Mouse (Mus musculus) kidney, adult 2 months (tissue): ENCODE results near the gene Phactr1. TPM values are rescaled to one million over a fixed set of nuclear protein-coding genes. Genes with fewer than 3 reads are reported as not detected.

ENCODE experiments used
- DNase-seq: peaks from one replicate; pipeline ENCODE4 v3.0.0; 2021
- H3K27ac ChIP-seq: fragments of 200-500 bp; 2 replicates; pipeline ENCODE4 v1.5.1; 2012; ENCODE audit warnings: low read depth, low read length, control low read depth, inconsistent platforms; ENCODE audit not compliant: insufficient read depth
- H3K27me3 ChIP-seq: fragments of 200-500 bp; replicated peaks from 2 replicates; pipeline ENCODE4 v1.6.1; 2012; ENCODE audit warnings: mild to moderate bottlenecking, moderate library complexity, low read length, inconsistent platforms; ENCODE audit not compliant: control insufficient read depth, insufficient read depth
- H3K36me3 ChIP-seq: fragments of 200-500 bp; 2 replicates; pipeline ENCODE4 v1.6.1; 2012; ENCODE audit warnings: mild to moderate bottlenecking, moderate library complexity, low read length, inconsistent platforms; ENCODE audit not compliant: control insufficient read depth, insufficient read depth
- H3K4me1 ChIP-seq: fragments of 200-500 bp; 2 replicates; pipeline ENCODE4 v1.6.1; 2011; ENCODE audit warnings: low read length; ENCODE audit not compliant: control insufficient read depth, insufficient read depth
- H3K4me3 ChIP-seq: fragments of 200-500 bp; 2 replicates; pipeline ENCODE4 v1.5.1; 2011; ENCODE audit warnings: mild to moderate bottlenecking, low read depth, low read length, control low read depth; ENCODE audit not compliant: insufficient read depth
- CTCF ChIP-seq: fragments of 200-500 bp; conservative IDR thresholded peaks from 2 replicates; pipeline ENCODE4 v1.5.1; 2011; ENCODE audit warnings: low read depth, mild to moderate bottlenecking, control low read depth, low read length, moderate library complexity, mixed read lengths; ENCODE audit not compliant: insufficient read depth, insufficient read length
- POLR2A ChIP-seq: fragments of 200-500 bp; IDR thresholded peaks from one replicate; pipeline ENCODE4 v1.6.1; 2011; ENCODE audit warnings: low read depth, low read length, control low read depth
- WGBS: fragments of 180-500 bp; shearing (Covaris S2); methylation state at CpG from one replicate; pipeline ENCODE4 v1.1.7; 2018; 5-methylcytosine and 5-hydroxymethylcytosine counted together
- polyA plus RNA-seq: library from polyadenylated mRNA; depleted of rRNA; stranded (reverse); fragments of >200 nt; gene quantifications from 2 replicates; pipeline ENCODE4 v1.2.3, GENCODE M21; 2012

The Phactr1 gene
- polyA plus RNA-seq, 1 experiment, result 8.9 TPM

DNA sequence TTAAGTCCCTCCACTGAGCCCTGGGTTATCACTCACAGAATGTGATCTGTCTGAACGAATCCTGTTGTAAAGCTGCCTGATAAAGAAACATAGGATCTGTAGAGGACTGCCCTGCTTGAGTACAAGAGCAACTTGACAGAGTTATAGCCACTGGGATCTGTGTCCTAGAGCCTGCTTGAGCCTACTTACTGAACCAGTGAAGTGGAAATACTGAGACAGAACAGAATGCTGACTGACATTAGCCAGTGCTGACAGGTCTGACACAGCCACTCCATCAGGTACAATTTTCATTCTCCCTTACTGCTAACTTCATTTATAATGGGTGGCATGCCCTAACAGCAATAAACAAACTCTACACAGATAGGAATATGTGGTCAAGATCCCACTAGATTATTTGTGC is 40.2 kb downstream of the Phactr1 start:
- Histone ChIP-seq H3K27me3 (no peaks in the 10 kb centered on the region), H3K4me3 (no peak overlapping the region), H3K27ac (peak overlapping the region; percentile 78), H3K4me1 (peaks cover 33% of the 10 kb centered on the region), H3K36me3 (no peaks in the 10 kb centered on the region)
- WGBS, result 21% methylated on average over 1 of the region's 1 CpGs
- DNase-seq, result peak; percentile 57
- TF ChIP-seq CTCF (no peak), POLR2A (no peak)

GRCm38 (mm10) chr13:42724011-42724410 is 43.6 kb downstream of the Phactr1 start:
- Histone ChIP-seq H3K27me3 (no peaks in the 10 kb centered on the region), H3K36me3 (no peaks in the 10 kb centered on the region), H3K4me1 (peaks cover 37% of the 10 kb centered on the region), H3K27ac (peak overlapping the region; percentile 88), H3K4me3 (no peak overlapping the region)
- 39% methylated on average over 3 of the region's 3 CpGs for WGBS
- no peak for TF ChIP-seq CTCF
- no peak for TF ChIP-seq POLR2A
- DNase-seq, result peak; percentile 92

GRCm38 (mm10) chr13:42725709-42726231 is 45.3 kb downstream of the Phactr1 start:
- TF ChIP-seq CTCF (no peak), POLR2A (no peak)
- no peak overlapping the region for H3K4me3 ChIP-seq
- H3K36me3 ChIP-seq, result no peaks in the 10 kb centered on the region
- peaks cover 33% of the 10 kb centered on the region for H3K4me1 ChIP-seq
- peak overlapping the region; percentile 43 for H3K27ac ChIP-seq
- DNase-seq, result peak; percentile 60
- 39% methylated on average over 7 of the region's 7 CpGs for WGBS
- no peaks in the 10 kb centered on the region for H3K27me3 ChIP-seq

DNA sequence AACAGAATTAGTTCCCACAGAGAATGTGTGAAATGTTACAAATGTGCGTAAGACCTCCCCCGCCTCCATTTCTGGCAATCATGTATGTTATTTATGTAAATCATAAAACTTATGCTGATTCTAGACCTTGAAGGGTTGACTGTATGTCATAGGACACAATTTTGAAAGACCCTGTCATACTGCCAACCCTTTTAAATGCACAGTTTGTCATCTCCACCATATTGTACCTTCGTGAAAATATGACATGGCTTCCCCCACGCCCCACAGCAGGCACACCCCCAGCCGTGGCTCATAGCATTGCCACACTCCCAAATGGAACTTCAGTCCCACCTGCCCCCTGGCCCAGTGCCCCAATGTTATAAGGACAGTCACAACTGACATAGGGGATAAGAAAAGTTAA is 57.1 kb downstream of the Phactr1 start:
- Histone ChIP-seq H3K4me1 (no peaks in the 10 kb centered on the region), H3K36me3 (no peaks in the 10 kb centered on the region), H3K27ac (no peak overlapping the region), H3K4me3 (no peak overlapping the region), H3K27me3 (no peaks in the 10 kb centered on the region)
- 93% methylated on average over 5 of the region's 5 CpGs for WGBS
- DNase-seq, result no peak
- no peak for TF ChIP-seq POLR2A
- TF ChIP-seq CTCF, result no peak

GRCm38 (mm10) chr13:42738152-42738551 is 57.7 kb downstream of the Phactr1 start:
- Histone ChIP-seq H3K4me1 (no peaks in the 10 kb centered on the region), H3K27ac (no peak overlapping the region), H3K27me3 (no peaks in the 10 kb centered on the region), H3K4me3 (no peak overlapping the region), H3K36me3 (no peaks in the 10 kb centered on the region)
- DNase-seq, result no peak
- 85% methylated on average over 5 of the region's 5 CpGs for WGBS
- no peak for TF ChIP-seq POLR2A
- no peak for TF ChIP-seq CTCF

DNA sequence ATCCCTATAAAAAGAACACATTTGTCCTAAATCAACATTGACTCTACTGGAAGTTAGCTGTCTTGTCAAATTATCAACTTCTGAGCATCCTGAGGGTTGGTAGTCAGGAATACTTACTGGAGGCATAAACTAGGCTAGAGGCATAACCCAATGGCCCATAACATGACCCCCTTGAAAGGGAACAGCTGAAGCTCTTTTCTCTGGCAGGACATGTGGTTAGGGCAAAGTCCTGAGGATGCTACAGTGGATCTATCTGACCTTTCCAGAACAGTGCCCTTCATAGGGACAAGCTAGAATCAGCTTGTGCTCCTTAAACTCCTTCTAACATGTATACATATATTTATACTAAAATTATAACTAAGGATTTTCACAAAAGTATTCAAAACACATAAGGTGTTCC is 61.8 kb downstream of the Phactr1 start:
- Histone ChIP-seq H3K27me3 (no peaks in the 10 kb centered on the region), H3K36me3 (no peaks in the 10 kb centered on the region)
- TF ChIP-seq CTCF, result no peak
- no peak for TF ChIP-seq POLR2A

DNA sequence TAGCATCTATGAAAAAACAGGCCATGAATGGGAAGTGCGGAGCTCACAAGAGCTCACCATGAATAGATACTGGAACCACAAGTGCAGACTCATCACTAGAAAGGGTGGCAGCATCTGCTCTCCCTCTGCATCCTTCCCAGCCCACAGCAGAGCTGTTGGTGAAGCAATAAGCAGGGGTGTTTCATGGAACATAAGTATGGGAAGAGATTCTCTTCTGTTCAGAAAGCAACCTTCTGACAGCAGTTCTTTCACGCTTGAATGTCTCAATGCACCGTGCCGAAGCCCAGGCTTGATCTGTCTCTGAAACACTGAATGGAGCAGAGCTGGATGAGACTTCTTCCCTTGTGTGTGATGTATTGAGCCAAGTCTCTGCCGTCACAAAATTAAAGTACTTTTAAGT is 64.0 kb downstream of the Phactr1 start:
- WGBS, result 69% methylated on average over 5 of the region's 5 CpGs
- Histone ChIP-seq H3K27ac (no peak overlapping the region), H3K36me3 (no peaks in the 10 kb centered on the region), H3K4me1 (no peaks in the 10 kb centered on the region), H3K4me3 (no peak overlapping the region), H3K27me3 (no peaks in the 10 kb centered on the region)
- TF ChIP-seq CTCF, result no peak
- no peak for DNase-seq

More for the DNA sequence above, 61.8 kb downstream of the Phactr1 start:
- Histone ChIP-seq H3K4me3 (no peak overlapping the region), H3K4me1 (no peaks in the 10 kb centered on the region), H3K27ac (no peak overlapping the region)
- peak; percentile 45 for DNase-seq

DNA sequence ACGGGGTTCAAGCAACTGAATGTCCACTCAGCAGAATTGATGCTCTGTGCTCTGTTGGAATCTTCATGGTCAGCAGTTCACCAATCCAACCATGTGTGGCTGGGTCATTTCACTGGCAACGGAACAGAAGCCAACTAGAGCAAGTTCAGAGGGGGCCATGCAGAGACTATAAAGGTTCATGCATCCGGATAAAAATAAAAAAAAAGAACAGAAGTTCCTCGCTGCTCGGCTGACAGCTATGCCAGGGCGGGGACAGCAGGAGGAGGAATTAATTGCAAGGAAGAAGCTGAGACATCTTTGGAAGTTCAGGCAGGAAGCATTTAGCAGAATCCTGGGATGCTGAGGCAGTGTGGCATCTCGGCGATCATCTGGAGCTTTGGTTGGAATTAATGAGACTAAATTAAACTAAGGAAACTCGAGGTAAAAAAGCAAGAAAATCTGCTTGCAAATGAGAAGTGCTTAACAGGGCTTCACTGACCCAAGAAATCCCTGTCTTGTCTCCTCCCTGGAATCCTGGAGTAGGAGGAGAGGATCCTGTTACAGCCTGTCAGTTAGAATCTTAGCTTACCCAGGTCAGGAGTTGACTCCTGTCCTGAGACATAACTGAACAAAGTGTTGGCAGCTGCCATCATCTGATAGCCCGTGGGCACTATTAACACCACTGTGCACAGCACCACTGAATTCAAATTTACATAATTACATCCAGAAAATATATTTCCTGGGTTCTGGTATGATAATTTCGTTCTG is 77.4 kb downstream of the Phactr1 start:
- H3K4me1 ChIP-seq, result peaks cover 8% of the 10 kb centered on the region
- H3K4me3 ChIP-seq, result no peak overlapping the region
- 16% methylated on average over 11 of the region's 11 CpGs for WGBS
- no peaks in the 10 kb centered on the region for H3K27me3 ChIP-seq
- peak; percentile 81 for DNase-seq
- no peak overlapping the region; the same call in 1 of the 2 replicates for H3K27ac ChIP-seq
- TF ChIP-seq POLR2A (no peak), CTCF (no peak)
- no peaks in the 10 kb centered on the region for H3K36me3 ChIP-seq
